Mouse (Mus musculus) granulocyte monocyte progenitor cell, adult 5-6 weeks (primary cell): Measurements from ENCODE around the gene Trim34b. TPM values are rescaled to one million over a fixed set of nuclear protein-coding genes. Genes with fewer than 3 reads are reported as not detected.
"Not testable (repeated sequence)": the region's sequence is repeated elsewhere in the genome, so short reads cannot be mapped to it uniquely, and the experiment has no call there.

Source experiments
- ATAC-seq: replicated peaks from 2 replicates; pipeline ENCODE4 v1.8.0; 2016; ENCODE audit warnings: mild to moderate bottlenecking, moderate TSS enrichment, inconsistent platforms; ENCODE audit not compliant: poor library complexity, severe bottlenecking
- total RNA-seq, 2 experiments: library from RNA; stranded (forward) in 1 of 2; stranded (reverse) in 1 of 2; fragments of 200-712, 200-1000 nt in 1 of 2; fragments of >200 nt in 1 of 2; fragmentation: Nextera tagmentation in 1 of 2; gene quantifications; 2 replicates each; pipeline ENCODE4 v1.2.3; 2014 to 2017

Trim34b gene
- not detected in 2 replicates for total RNA-seq (2014; fragmentation: Nextera tagmentation)
- total RNA-seq (2017), result not detected in 2 replicates

DNA sequence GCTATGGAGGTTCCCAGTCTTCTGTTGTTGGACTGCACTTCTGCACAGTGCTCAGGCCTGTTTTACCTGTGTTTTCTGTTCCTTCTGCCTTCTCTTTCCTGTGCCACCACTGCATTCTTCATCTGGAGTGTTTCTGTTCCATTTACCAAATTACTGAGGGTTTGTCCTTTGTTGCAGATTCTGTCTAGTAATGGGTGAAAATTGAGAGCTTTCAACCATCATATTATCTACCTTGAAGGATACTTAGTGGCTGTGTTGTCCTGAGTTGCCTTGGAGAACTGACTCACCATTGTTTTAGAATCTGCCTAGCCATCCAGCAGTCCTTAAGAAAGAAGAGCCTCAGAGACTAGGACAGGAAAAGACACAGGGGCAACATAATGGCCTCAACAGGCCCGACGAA, at the start of gene Trim34b:
TSS of gene Trim34b (plus strand) at position 301 of the 400 bp plus-strand sequence.
- ATAC-seq, result not testable (repeated sequence)

DNA sequence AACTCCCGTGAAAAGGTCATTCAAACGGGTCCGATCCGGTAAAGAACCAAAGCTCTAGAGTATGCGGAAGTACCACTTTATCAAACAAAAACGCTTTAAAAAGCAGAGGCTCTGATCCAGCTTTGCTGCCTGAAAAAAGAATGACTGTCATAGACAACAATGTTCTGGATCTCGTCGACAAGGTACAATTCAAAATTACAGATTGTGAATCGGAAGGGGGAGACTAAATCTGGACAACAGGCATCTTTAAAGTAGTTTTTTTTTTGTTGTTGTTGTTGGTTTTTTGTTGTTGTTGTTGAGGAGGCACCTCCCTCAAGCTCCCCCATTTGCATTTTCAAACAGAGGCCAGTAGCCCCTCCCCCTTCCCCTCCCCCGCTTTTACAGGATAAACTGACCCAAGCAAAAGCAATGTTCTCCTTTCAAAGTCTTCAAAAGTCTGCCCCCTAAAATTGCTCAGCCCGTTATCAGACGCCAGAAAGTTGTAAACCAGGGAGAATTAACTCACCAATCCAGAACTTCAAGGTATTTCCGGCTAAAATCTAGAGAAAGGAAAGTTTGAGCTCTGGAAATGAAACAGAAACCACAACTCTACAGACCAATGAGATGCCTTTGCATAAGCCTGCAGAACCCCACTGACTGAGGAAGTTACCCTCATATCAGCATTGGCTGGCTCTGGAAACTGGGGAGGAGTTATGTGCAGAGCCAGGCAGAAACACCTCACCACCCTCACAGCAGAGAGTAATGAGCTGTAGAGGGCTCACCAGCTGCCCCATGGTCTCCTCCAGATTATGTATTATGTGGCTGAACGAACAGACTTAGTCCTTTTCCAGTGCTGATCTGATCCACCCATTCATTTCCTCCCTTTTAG, 41.5 kb upstream of the Trim34b start, which contains the start of gene Trim5:
TSS of gene Trim5 (minus strand) at position 519 of the 868 bp plus-strand sequence.
- peak; percentile 99 for ATAC-seq

DNA sequence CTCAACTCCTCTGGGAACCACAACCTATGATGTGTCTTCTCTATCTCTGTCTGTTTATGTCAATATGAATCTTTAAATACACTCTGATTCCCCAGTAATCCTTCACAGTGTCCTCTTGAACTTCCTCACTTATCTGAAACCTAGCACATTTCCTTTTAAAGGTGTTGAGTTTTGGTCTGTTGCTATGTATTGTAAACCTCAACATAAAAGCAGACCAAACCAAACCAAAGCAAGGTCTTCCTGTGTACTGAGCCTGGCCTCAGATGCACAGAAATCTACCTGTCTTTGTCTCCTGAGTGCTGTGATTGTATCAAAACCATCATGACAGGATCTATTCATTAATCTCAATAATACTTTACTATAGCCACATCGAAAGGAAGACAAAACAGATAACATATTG, 38.6 kb upstream of the Trim34b start:
- no peak for ATAC-seq

DNA sequence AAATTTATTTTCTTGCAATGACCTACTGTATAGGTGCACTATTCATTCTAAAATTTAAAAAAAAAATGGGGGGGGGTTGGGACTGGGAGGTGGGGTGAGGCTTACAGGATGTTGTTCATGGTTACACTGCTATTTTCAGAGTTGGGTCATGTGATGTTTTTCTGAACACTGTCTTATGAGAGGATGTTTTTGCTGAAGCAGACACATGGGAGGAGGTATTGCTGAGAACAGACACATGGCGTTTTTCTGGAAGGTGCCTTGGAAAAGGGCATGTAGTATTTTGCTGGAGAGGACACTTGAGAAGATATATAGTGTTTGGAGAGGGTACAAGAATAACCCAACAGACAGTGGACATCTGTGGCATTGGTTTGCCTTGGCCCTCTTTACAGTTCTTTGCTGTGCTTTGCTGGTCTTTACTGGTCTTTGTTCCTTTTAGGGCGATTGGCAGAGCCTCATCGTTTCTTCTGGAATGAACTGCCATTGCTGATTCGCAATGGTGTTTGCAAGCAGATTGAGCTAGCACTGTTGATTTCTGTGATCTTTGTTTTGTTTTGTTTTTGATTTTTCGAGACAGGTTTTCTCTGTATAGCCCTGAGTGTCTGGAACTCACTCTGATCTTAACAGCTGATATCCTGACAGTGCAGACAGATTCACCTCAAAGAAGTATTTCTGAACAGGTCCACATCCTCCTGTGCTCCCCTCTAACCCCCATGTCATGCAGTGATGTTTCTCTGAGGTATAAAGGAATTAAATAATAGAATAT, 37.5 kb upstream of the Trim34b start:
- ATAC-seq, result no peak

- peak; percentile 79 for ATAC-seq
Measured at GRCm38 (mm10) chr7:104314796-104315353, 14.4 kb upstream of the Trim34b start.

GRCm38 (mm10) chr7:104315369-104316080, 13.7 kb upstream of the Trim34b start, which contains the start of gene Trim12a:
Trim12a (minus strand) TSS chr7:104315466.
- peak; percentile 90 for ATAC-seq

DNA sequence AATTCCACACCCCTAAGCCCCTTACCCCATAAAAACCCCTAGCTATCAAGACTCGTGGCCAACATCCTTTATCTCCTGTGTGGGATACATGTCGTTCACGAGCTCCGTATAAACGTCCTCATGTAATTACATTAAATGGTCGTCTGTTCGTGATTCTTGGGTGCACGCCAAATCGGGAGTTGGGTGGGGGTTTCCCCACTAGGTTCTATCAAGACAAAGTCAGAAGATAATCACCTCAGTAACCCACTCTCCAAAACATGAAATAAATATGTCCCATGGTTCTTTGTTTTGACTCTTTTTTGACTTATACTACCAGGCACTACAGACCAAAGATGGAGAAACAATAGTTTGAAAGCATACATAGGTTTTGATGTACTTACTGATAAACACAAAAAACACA, 7.2 kb upstream of the Trim34b start:
- ATAC-seq, result no peak

DNA sequence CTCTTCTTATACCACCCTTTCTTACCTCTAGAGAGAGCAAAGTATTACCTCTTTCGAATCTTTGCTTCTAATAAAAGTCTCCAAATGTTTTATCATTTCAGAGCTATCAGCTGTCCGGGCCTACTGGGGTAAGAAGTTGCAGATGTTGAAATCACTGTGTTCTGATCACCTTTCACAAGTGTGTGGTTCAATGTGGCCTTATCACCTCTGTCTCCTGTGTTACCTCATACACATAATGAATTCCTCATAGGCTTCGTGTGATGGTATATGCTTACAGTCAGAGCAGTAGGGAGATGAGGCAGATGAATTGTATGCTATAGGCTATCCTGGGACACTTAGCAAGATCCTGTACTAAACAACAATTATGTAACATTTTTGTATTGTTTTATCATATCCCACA, 6.3 kb downstream of the Trim34b start:
- peak; percentile 63 for ATAC-seq

GRCm38 (mm10) chr7:104340744-104341143, 11.5 kb downstream of the Trim34b start:
- ATAC-seq, result not testable (repeated sequence)

GRCm38 (mm10) chr7:104348043-104348442, 18.8 kb downstream of the Trim34b start:
- peak; percentile 61 for ATAC-seq

- ATAC-seq, result peak; percentile 98
Measured at GRCm38 (mm10) chr7:104352717-104353599, 23.7 kb downstream of the Trim34b start, which contains the start of gene Trim12c. Trim12c (minus strand) TSS chr7:104353362.

GRCm38 (mm10) chr7:104353600-104353967, 24.3 kb downstream of the Trim34b start:
- ATAC-seq, result no peak

GRCm38 (mm10) chr7:104366339-104366738, 37.1 kb downstream of the Trim34b start:
- peak; percentile 28; the same call in 1 of the 2 replicates for ATAC-seq

DNA sequence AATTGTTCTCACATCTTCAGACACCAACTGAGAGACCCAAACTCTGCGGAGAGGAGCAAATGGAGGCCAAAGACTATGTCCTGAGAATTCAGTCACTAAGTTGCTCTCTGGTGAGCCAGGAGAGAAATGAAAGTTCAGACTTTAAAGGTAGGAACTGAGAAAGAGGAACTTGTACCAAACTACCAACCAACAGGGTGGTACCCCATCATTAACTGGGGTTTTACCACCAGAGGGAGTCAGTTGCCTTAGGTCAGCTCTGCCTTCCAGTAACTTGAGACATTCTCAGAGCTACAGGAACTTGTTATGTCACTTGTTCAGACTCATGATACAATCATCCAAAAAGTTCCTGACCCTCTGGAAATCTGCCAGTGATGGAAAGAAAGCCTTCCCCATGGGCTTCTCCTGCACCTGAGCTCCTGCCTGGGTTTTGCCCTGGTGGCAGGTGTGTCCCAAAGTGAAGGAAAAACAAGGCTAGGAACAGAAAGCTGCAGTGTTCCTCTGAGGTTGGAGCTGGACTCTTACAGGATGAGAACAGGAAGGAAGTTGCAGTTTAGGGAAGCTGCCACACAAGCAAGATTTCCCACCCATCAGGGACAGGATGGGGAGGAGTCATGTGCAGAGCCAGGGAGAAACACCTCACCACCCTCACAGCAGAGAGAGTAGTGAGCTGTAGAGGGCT, 40.6 kb downstream of the Trim34b start, which contains the start of gene Trim30b:
TSS of gene Trim30b (minus strand) at position 149 of the 679 bp plus-strand sequence.
- peak; percentile 92 for ATAC-seq
